Mouse (Mus musculus): ENCODE measurements at regions not wholly inside any gene's neighbourhood (a gene's known extent, or its start where the extent isn't known, plus 50 kb on each side); places are given as distances from the start of the nearest gene placed in this dataset.

DNA sequence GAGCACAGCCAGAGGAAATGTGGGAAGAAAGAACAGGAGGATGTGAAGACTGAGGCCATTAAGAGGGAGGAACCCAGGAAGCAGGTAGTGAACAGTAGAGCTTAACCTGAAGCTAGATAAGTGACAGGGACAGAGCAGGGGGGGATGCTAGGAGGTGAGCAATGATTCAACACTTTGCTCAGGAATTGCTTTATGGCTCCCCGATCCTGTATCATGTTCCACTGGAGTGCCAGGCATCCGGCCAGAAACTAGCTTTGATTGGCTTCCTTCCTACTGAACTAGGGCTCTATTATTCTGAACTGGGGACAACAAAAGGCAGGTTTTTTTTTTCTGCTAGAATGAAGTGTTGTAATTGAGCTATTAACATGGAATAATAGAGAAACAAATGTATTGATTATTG lies 493.1 kb upstream of the Fat3 start:
- Histone ChIP-seq H3K79me2 (ENCODE audit: control insufficient read depth, insufficient read depth, low read length, poor library complexity) (no peaks in the 10 kb centered on the region), H3K9me3 (replicated peaks; ENCODE audit: insufficient read depth, low read length) (no peaks in the 10 kb centered on the region), H3K27me3 (ENCODE audit: control insufficient read depth in 1 of 2, insufficient read depth in 2 of 2, low read length in 2 of 2) (no peaks in the 10 kb centered on the region), H3K4me1 (ENCODE audit: control insufficient read depth in 1 of 2, insufficient read depth in 2 of 2, low read length in 2 of 2) (no peaks in the 10 kb centered on the region), H3K9ac (ENCODE audit: control insufficient read depth, low read depth, low read length, poor library complexity, severe bottlenecking) (no peak overlapping the region), H3K36me3 (ENCODE audit: control insufficient read depth in 1 of 2, insufficient read depth in 2 of 2, low read length in 2 of 2) (no peaks in the 10 kb centered on the region), H3K27ac (ENCODE audit: control insufficient read depth, low read depth, low read length) (no peak overlapping the region), H3K4me3 (ENCODE audit: control insufficient read depth in 1 of 2, insufficient read depth in 1 of 2, low read depth in 2 of 2, low read length in 2 of 2) (no peak overlapping the region)
- DNase-seq (ENCODE audit: low read depth, low spot score), result no peak
- TF ChIP-seq ZNF384 (IDR thresholded peaks at IDR 0.05; ENCODE audit: low read depth, low read length) (no peak), TAL1 (IDR thresholded peaks at IDR 0.05; ENCODE audit: low read length) (no peak), MYC (IDR thresholded peaks at IDR 0.05; ENCODE audit: low read depth, low read length) (no peak), USF1 (IDR thresholded peaks at IDR 0.05; ENCODE audit: low read depth, low read length) (no peak), RAD21 (IDR thresholded peaks at IDR 0.05; ENCODE audit: low read depth, low read length) (no peak), KAT2A (conservative IDR thresholded peaks at IDR 0.05; ENCODE audit: low read depth, low read length) (no peak), USF2 (IDR thresholded peaks at IDR 0.05; ENCODE audit: borderline replicate concordance in 1 of 2, insufficient read depth in 1 of 2, low read depth in 1 of 2, low read length in 2 of 2) (no peak)

GRCm38 (mm10) chr9:16988114-16988513 lies 487.0 kb upstream of the Fat3 start:
- H3K27ac ChIP-seq (ENCODE audit: control insufficient read depth, low read depth, low read length), result no peak overlapping the region
- H3K9me3 ChIP-seq (replicated peaks; ENCODE audit: insufficient read depth, low read length), result no peaks in the 10 kb centered on the region
- TF ChIP-seq CHD2 (IDR thresholded peaks at IDR 0.05; ENCODE audit: low read length) (no peak), GATA1 (IDR thresholded peaks at IDR 0.05; ENCODE audit: low read depth, low read length) (no peak), HCFC1 (IDR thresholded peaks at IDR 0.05; ENCODE audit: low read depth, low read length) (no peak), USF1 (IDR thresholded peaks at IDR 0.05; ENCODE audit: low read depth, low read length) (no peak), RCOR1 (IDR thresholded peaks at IDR 0.05; ENCODE audit: low read depth, low read length) (no peak), UBTF (IDR thresholded peaks at IDR 0.05; ENCODE audit: borderline replicate concordance, insufficient read depth, low read depth, low read length) (no peak), ZKSCAN1 (IDR thresholded peaks at IDR 0.05; ENCODE audit: low read depth, low read length) (no peak), RAD21 (IDR thresholded peaks at IDR 0.05; ENCODE audit: low read depth, low read length) (no peak), GABPA (IDR thresholded peaks at IDR 0.05; ENCODE audit: low read depth, low read length) (no peak), CTCF (IDR thresholded peaks at IDR 0.05 in 2 of 3, conservative IDR thresholded peaks at IDR 0.05 in 1 of 3; ENCODE audit: control insufficient read depth in 1 of 3, insufficient read depth in 1 of 3, low read depth in 2 of 3, low read length in 3 of 3, poor library complexity in 1 of 3, severe bottlenecking in 1 of 3) (no peak)
- DNase-seq (ENCODE audit: low read depth, low spot score), result no peak
- H3K27me3 ChIP-seq (ENCODE audit: control insufficient read depth in 1 of 2, insufficient read depth in 2 of 2, low read length in 2 of 2), result no peaks in the 10 kb centered on the region
- H3K9ac ChIP-seq (ENCODE audit: control insufficient read depth, low read depth, low read length, poor library complexity, severe bottlenecking), result no peak overlapping the region
- no peaks in the 10 kb centered on the region for H3K79me2 ChIP-seq (ENCODE audit: control insufficient read depth, insufficient read depth, low read length, poor library complexity)
- H3K4me1 ChIP-seq (ENCODE audit: control insufficient read depth in 1 of 2, insufficient read depth in 2 of 2, low read length in 2 of 2), result no peaks in the 10 kb centered on the region
- no peaks in the 10 kb centered on the region for H3K36me3 ChIP-seq (ENCODE audit: control insufficient read depth in 1 of 2, insufficient read depth in 2 of 2, low read length in 2 of 2)
- H3K4me3 ChIP-seq (ENCODE audit: control insufficient read depth in 1 of 2, insufficient read depth in 1 of 2, low read depth in 2 of 2, low read length in 2 of 2), result no peak overlapping the region

DNA sequence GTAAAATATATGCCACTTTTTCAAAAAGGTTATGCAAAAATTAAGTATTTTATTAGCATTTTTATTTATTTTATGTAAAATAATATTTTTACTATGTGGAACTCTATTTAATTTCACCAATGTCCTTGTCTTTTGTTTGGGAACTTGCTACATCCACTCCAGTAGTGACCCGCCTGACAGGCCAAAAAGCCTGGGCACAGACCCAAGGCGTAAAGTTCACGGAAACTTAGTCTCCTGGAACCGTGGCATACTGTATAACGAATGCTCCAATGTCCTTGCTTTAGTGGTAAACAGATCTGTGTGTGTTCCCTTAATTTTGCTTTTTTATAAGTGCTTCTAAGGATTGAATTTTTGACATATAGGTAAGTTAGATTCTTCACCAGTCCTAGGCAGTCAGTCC lies 476.2 kb upstream of the Fat3 start:
- no peak overlapping the region for H3K4me3 ChIP-seq (ENCODE audit: control insufficient read depth in 1 of 2, insufficient read depth in 1 of 2, low read depth in 2 of 2, low read length in 2 of 2)
- TF ChIP-seq NRF1 (IDR thresholded peaks at IDR 0.05; ENCODE audit: insufficient read depth, low read depth, low read length, poor library complexity, severe bottlenecking), result no peak
- TF ChIP-seq CTCF (IDR thresholded peaks at IDR 0.05 in 2 of 3, conservative IDR thresholded peaks at IDR 0.05 in 1 of 3; ENCODE audit: control insufficient read depth in 1 of 3, insufficient read depth in 1 of 3, low read depth in 2 of 3, low read length in 3 of 3, poor library complexity in 1 of 3, severe bottlenecking in 1 of 3), result no peak
- no peak for TF ChIP-seq NELFE (IDR thresholded peaks at IDR 0.05; ENCODE audit: low read depth, low read length)
- TF ChIP-seq MEF2A (IDR thresholded peaks at IDR 0.05; ENCODE audit: extremely low read depth, insufficient replicate concordance, low read depth, low read length, poor library complexity, severe bottlenecking), result no peak
- TF ChIP-seq TCF12 (IDR thresholded peaks at IDR 0.05; ENCODE audit: low read depth, low read length), result no peak
- no peak for TF ChIP-seq MXI1 (IDR thresholded peaks at IDR 0.05; ENCODE audit: low read depth, low read length)
- TF ChIP-seq TAL1 (IDR thresholded peaks at IDR 0.05; ENCODE audit: low read length), result no peak
- no peak for TF ChIP-seq CHD2 (IDR thresholded peaks at IDR 0.05; ENCODE audit: low read length)
- no peak for TF ChIP-seq RCOR1 (IDR thresholded peaks at IDR 0.05; ENCODE audit: low read depth, low read length)
- TF ChIP-seq MAFK (IDR thresholded peaks at IDR 0.05; ENCODE audit: borderline replicate concordance, low read depth, low read length), result no peak
- TF ChIP-seq ZC3H11A (IDR thresholded peaks at IDR 0.05; ENCODE audit: low read depth, low read length), result no peak
- TF ChIP-seq ZKSCAN1 (IDR thresholded peaks at IDR 0.05; ENCODE audit: low read depth, low read length), result no peak
- no peak for TF ChIP-seq POLR2A (IDR thresholded peaks at IDR 0.05; ENCODE audit: control insufficient read depth in 1 of 2, insufficient read depth in 1 of 2, low read depth in 1 of 2, low read length in 2 of 2, poor library complexity in 1 of 2)
- no peak for TF ChIP-seq EP300 (IDR thresholded peaks at IDR 0.05; ENCODE audit: low read depth in 1 of 2, low read length in 2 of 2)
- TF ChIP-seq SMC3 (IDR thresholded peaks at IDR 0.05; ENCODE audit: low read depth, low read length), result no peak

More for the DNA sequence above, 476.2 kb upstream of the Fat3 start:
- Histone ChIP-seq H3K9me3 (replicated peaks; ENCODE audit: insufficient read depth, low read length) (no peaks in the 10 kb centered on the region), H3K27ac (ENCODE audit: control insufficient read depth, low read depth, low read length) (no peak overlapping the region), H3K4me1 (ENCODE audit: control insufficient read depth in 1 of 2, insufficient read depth in 2 of 2, low read length in 2 of 2) (no peaks in the 10 kb centered on the region), H3K9ac (ENCODE audit: control insufficient read depth, low read depth, low read length, poor library complexity, severe bottlenecking) (no peak overlapping the region), H3K27me3 (ENCODE audit: control insufficient read depth in 1 of 2, insufficient read depth in 2 of 2, low read length in 2 of 2) (no peaks in the 10 kb centered on the region), H3K79me2 (ENCODE audit: control insufficient read depth, insufficient read depth, low read length, poor library complexity) (no peaks in the 10 kb centered on the region), H3K36me3 (ENCODE audit: control insufficient read depth in 1 of 2, insufficient read depth in 2 of 2, low read length in 2 of 2) (no peaks in the 10 kb centered on the region)
- DNase-seq (ENCODE audit: low read depth, low spot score), result no peak
